Mouse (Mus musculus) liver, postnatal 0 days (tissue): ENCODE data around the gene Rsrc2. TPM values are rescaled to one million over a fixed set of nuclear protein-coding genes. Genes with fewer than 3 reads are reported as not detected.
A peak's percentile ranks its signal among the peaks of the same experiment; 100 is the strongest.

Source experiments
- ATAC-seq: fragments of 200-750 bp; cut with Nextera tagmentation; 2 replicates; pipeline ENCODE4 v1.8.0; 2017; ENCODE audit warnings: mild to moderate bottlenecking, moderate library complexity
- DNase-seq: peaks from one replicate; pipeline ENCODE4 v3.0.0-alpha.2; 2016
- H3K27ac ChIP-seq: fragments of 300-500 bp; sonication (generic); 2 replicates; pipeline ENCODE4 v1.5.1; 2014; ENCODE audit warnings: antibody characterized with exemption, moderate library complexity, mild to moderate bottlenecking, low read depth
- H3K27me3 ChIP-seq: fragments of 300-500 bp; sonication (generic); 2 replicates; pipeline ENCODE4 v1.6.1; 2014; ENCODE audit warnings: low read length, control low read depth, mixed read lengths; ENCODE audit not compliant: insufficient read depth
- H3K36me3 ChIP-seq: fragments of 300-500 bp; sonication (generic); replicated peaks from 2 replicates; pipeline ENCODE4 v1.6.1; 2014; ENCODE audit warnings: mild to moderate bottlenecking, control low read depth, low read length, moderate library complexity, mixed read lengths; ENCODE audit not compliant: insufficient read depth
- H3K4me1 ChIP-seq: fragments of 300-500 bp; sonication (generic); 2 replicates; pipeline ENCODE4 v1.6.1; 2014; ENCODE audit warnings: antibody characterized with exemption, mild to moderate bottlenecking, control low read depth; ENCODE audit not compliant: insufficient read depth
- H3K4me2 ChIP-seq: fragments of 300-500 bp; sonication (generic); 2 replicates; pipeline ENCODE4 v1.6.1; 2014; ENCODE audit warnings: low read depth, mild to moderate bottlenecking, low read length, moderate library complexity, mixed read lengths
- H3K4me3 ChIP-seq: fragments of 300-500 bp; sonication (generic); 2 replicates; pipeline ENCODE4 v1.5.1; 2014; ENCODE audit warnings: low read depth, low read length
- H3K9ac ChIP-seq: fragments of 300-500 bp; sonication (generic); replicated peaks from 2 replicates; pipeline ENCODE4 v1.6.1; 2014; ENCODE audit warnings: mild to moderate bottlenecking, moderate library complexity
- H3K9me3 ChIP-seq: fragments of 300-500 bp; sonication (generic); 2 replicates; pipeline ENCODE4 v1.6.1; 2016; ENCODE audit warnings: mild to moderate bottlenecking, control low read depth, low read length, mixed read lengths
- CTCF ChIP-seq: sonication (generic); IDR thresholded peaks from 2 replicates; pipeline ENCODE4 v1.5.1; 2016; ENCODE audit warnings: antibody characterized with exemption, low read depth
- EP300 ChIP-seq: IDR thresholded peaks from 2 replicates; pipeline ENCODE4 v1.6.1; 2016; ENCODE audit warnings: antibody characterized with exemption, low read depth, mild to moderate bottlenecking
- WGBS: fragments of 180-500 bp; shearing (Covaris S2); extraction: QIAGEN DNeasy Blood & Tissue Kit; methylation state at CpG from one replicate; pipeline ENCODE4 v1.1.7; 2014; ENCODE audit not compliant: insufficient replicate concordance; 5-methylcytosine and 5-hydroxymethylcytosine counted together
- polyA plus RNA-seq: library from polyadenylated mRNA; unstranded; fragments of >200 nt; fragmentation: Nextera tagmentation; extraction: Ambion mirVana; gene quantifications from 2 replicates; pipeline ENCODE4 v1.2.1, GENCODE M21; 2015

Gene Rsrc2
- polyA plus RNA-seq, 1 experiment from 2014 or later = 40.7 TPM

- ATAC-seq = peak; percentile 50; the same call in 1 of the 2 replicates
- Histone ChIP-seq H3K9ac (peak overlapping the region; percentile 91), H3K36me3 (no peaks in the 10 kb centered on the region), H3K27ac (peak overlapping the region; percentile 93), H3K9me3 (no peaks in the 10 kb centered on the region), H3K4me2 (peak overlapping the region; percentile 97), H3K27me3 (no peaks in the 10 kb centered on the region), H3K4me1 (peaks cover 14% of the 10 kb centered on the region), H3K4me3 (peak overlapping the region; percentile 90)
- DNase-seq = no peak
- 0% methylated on average over 6 of the region's 6 CpGs for WGBS
- TF ChIP-seq EP300 (no peak), CTCF (no peak)
These were observed 66.2 kb downstream of the Rsrc2 start for GRCm38 (mm10) chr5:123683043-123683376.

- H3K27me3 ChIP-seq = no peaks in the 10 kb centered on the region
These were observed 66.8 kb downstream of the Rsrc2 start for GRCm38 (mm10) chr5:123682372-123682771.

GRCm38 (mm10) chr5:123679546-123680263, 69.5 kb downstream of the Rsrc2 start:
- Histone ChIP-seq H3K4me1 (peaks cover 15% of the 10 kb centered on the region), H3K9me3 (no peaks in the 10 kb centered on the region), H3K36me3 (no peaks in the 10 kb centered on the region), H3K4me3 (no peak overlapping the region), H3K27me3 (no peaks in the 10 kb centered on the region), H3K9ac (no peak overlapping the region), H3K4me2 (no peak overlapping the region), H3K27ac (no peak overlapping the region)
- ATAC-seq (no peak), DNase-seq (no peak)
- 66% methylated on average over 5 of the region's 5 CpGs for WGBS
- no peak for TF ChIP-seq EP300
- no peak for TF ChIP-seq CTCF

More at GRCm38 (mm10) chr5:123682372-123682771, 66.8 kb downstream of the Rsrc2 start:
- Histone ChIP-seq H3K4me1 (peaks cover 14% of the 10 kb centered on the region), H3K36me3 (no peaks in the 10 kb centered on the region), H3K9ac (no peak overlapping the region), H3K4me2 (peak overlapping the region; percentile 97), H3K27ac (peak overlapping the region; percentile 93), H3K9me3 (no peaks in the 10 kb centered on the region), H3K4me3 (0 out of 2 replicates have a peak overlapping the region, but pooled peaks have one; percentile 90)
- ATAC-seq (no peak), DNase-seq (no peak)
- TF ChIP-seq EP300 (no peak), CTCF (no peak)
- 25% methylated on average over 4 of the region's 4 CpGs for WGBS

- Histone ChIP-seq H3K27ac (no peak overlapping the region), H3K9ac (no peak overlapping the region), H3K9me3 (no peaks in the 10 kb centered on the region), H3K4me1 (peaks cover 12% of the 10 kb centered on the region), H3K27me3 (no peaks in the 10 kb centered on the region), H3K36me3 (no peaks in the 10 kb centered on the region), H3K4me3 (no peak overlapping the region), H3K4me2 (no peak overlapping the region)
- WGBS = 52% methylated on average over 3 of the region's 3 CpGs
- no peak for DNase-seq
- ATAC-seq = no peak
- TF ChIP-seq CTCF (0 out of 2 replicates have a peak, but pooled peaks have one; percentile 17), EP300 (no peak)
These were observed 70.1 kb downstream of the Rsrc2 start for GRCm38 (mm10) chr5:123679106-123679505.

Other genes starting within 250 kb of the Rsrc2 start
- gene B3gnt4, start 239.0 kb downstream of the Rsrc2 start, polyA plus RNA-seq = not detected in 2 replicates
- gene Diablo, start 225.2 kb downstream of the Rsrc2 start, polyA plus RNA-seq = 34.1 and 35.2 TPM in 2 replicates
- not detected in 2 replicates for gene Gm49027, start 223.9 kb downstream of the Rsrc2 start, polyA plus RNA-seq
- gene Vps33a, start 176.4 kb downstream of the Rsrc2 start, polyA plus RNA-seq = 11.6 and 11.8 TPM in 2 replicates
- 10.1 and 12.2 TPM in 2 replicates for gene Clip1, start 64.8 kb downstream of the Rsrc2 start, polyA plus RNA-seq
- gene Zcchc8, start 28.3 kb downstream of the Rsrc2 start, polyA plus RNA-seq = 19.3 and 23.7 TPM in 2 replicates
- 7.5 and 7.6 TPM in 2 replicates for gene Kntc1, start 302 bp upstream of the Rsrc2 start, polyA plus RNA-seq
- 0.15 and 0.22 TPM in 2 replicates for gene Hcar2, start 116.1 kb upstream of the Rsrc2 start, polyA plus RNA-seq
- 0.11 and 0.14 TPM in 2 replicates for gene Hcar1, start 130.6 kb upstream of the Rsrc2 start, polyA plus RNA-seq
- 54.1 and 61.1 TPM in 2 replicates for gene Denr, start 157.8 kb upstream of the Rsrc2 start, polyA plus RNA-seq
- gene Gm43518, start 178.0 kb upstream of the Rsrc2 start, polyA plus RNA-seq = 0.41 and 0.67 TPM in 2 replicates
- gene Ccdc62, start 181.3 kb upstream of the Rsrc2 start, polyA plus RNA-seq = 3.1 and 3.2 TPM in 2 replicates
- gene Hip1r, start 224.2 kb upstream of the Rsrc2 start, polyA plus RNA-seq = 10.1 and 13.5 TPM in 2 replicates